Mouse (Mus musculus): Measurements from ENCODE around the gene Ctcf. TPM values are rescaled to one million over a fixed set of nuclear protein-coding genes. Genes with fewer than 3 reads are reported as not detected.

Ctcf gene
- polyA plus RNA-seq, 1 experiment from 2014 or later: 165 TPM

DNA sequence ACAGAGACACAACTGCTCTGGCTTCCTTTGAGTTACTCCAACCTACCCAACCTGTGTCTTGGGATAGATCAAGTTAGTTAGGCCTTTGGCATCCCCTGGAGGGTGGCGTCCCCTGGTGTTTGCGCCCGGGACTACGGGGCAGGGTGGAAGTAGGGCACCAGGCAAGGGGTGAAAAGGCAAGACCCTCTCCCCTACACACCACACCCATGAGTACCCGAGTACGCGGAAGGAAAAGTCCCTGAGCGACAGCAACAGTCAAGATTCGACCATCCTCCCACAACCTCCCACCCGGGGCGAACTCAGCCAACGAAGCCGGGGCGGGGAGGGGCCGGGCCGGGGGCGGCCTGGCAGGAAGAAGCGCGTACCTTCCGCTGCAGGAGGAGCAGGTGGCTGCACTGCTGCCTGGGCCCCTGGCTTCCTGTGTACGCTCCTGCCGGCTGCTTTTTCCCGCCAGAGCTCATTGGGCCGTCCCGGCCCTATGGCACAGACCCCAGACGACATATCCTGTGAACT is 49.5 kb downstream of the Ctcf start, which contains the start of gene Carmil2:
Carmil2 (plus strand) TSS at position 479 of the 513 bp plus-strand sequence.
- Histone ChIP-seq H3K27ac (no peak within 1 kb of the TSS), H3K9me3 (replicated peaks) (no peaks in the 10 kb centered on the region), H3K9ac (no peak within 1 kb of the TSS), H3K4me3 (no peak within 1 kb of the TSS), H3K4me1 (no peaks in the 10 kb centered on the region), H3K4me2 (no peak within 1 kb of the TSS), H3K27me3 (no peaks in the 10 kb centered on the region), H3K36me3 (ENCODE audit: poor library complexity, severe bottlenecking) (peaks cover 39% of the 10 kb centered on the region)
- 18% methylated on average over 26 of the region's 26 CpGs for WGBS
- ATAC-seq: no peak

DNA sequence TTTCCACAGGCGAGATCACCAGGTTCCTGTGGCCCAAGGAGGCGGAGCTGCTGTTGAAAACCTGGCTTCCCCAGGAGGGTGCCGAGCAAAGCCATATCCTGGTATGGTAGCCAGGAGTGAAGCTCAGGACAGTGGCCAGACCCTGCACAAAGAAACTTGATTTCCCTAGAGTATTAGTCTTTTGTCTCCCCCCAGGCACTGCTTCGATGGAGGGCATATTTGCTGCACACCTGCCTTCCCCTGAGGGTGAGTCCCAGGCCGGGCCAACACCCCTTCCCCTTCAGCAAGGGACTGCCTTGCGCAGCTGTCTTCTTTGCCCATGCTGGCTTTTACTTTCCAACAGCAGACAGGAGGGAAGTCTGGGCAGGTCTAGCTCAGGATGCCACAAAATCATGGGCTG is 50.2 kb downstream of the Ctcf start:
- Histone ChIP-seq H3K9ac (no peak overlapping the region), H3K4me1 (no peaks in the 10 kb centered on the region), H3K27me3 (no peaks in the 10 kb centered on the region), H3K4me3 (no peak overlapping the region), H3K9me3 (replicated peaks) (no peaks in the 10 kb centered on the region), H3K27ac (no peak overlapping the region), H3K4me2 (no peak overlapping the region), H3K36me3 (ENCODE audit: poor library complexity, severe bottlenecking) (peaks cover 32% of the 10 kb centered on the region)
- 68% methylated on average over 6 of the region's 6 CpGs for WGBS
- ATAC-seq: no peak

DNA sequence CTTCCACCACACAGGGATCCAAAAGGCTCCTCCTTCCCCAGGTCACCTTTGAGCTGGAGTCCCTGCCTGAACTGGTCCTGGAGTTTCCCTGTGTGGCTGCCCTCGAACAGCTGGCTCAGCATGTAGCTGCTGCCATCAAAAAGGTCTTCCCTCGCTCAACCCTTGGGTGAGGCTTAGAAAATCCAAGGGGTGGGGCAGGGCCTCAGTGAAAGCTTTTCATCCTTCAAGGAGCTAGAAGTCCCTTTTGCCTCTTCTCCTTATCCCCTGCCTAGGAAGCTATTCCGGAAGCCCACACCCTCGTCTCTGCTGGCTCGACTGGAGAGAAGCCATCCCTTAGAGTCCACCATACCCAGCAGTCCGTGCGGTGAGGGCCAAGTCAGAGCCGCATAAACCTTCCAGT is 51.1 kb downstream of the Ctcf start:
- 61% methylated on average over 8 of the region's 8 CpGs for WGBS
- no peak overlapping the region for H3K4me3 ChIP-seq
- no peaks in the 10 kb centered on the region for H3K4me1 ChIP-seq
- no peak overlapping the region for H3K9ac ChIP-seq
- H3K27me3 ChIP-seq: no peaks in the 10 kb centered on the region
- H3K27ac ChIP-seq: no peak overlapping the region
- no peaks in the 10 kb centered on the region; the same call in 1 of the 2 replicates for H3K9me3 ChIP-seq (replicated peaks)
- peaks cover 24% of the 10 kb centered on the region for H3K36me3 ChIP-seq (ENCODE audit: poor library complexity, severe bottlenecking)
- no peak for ATAC-seq
- H3K4me2 ChIP-seq: no peak overlapping the region

DNA sequence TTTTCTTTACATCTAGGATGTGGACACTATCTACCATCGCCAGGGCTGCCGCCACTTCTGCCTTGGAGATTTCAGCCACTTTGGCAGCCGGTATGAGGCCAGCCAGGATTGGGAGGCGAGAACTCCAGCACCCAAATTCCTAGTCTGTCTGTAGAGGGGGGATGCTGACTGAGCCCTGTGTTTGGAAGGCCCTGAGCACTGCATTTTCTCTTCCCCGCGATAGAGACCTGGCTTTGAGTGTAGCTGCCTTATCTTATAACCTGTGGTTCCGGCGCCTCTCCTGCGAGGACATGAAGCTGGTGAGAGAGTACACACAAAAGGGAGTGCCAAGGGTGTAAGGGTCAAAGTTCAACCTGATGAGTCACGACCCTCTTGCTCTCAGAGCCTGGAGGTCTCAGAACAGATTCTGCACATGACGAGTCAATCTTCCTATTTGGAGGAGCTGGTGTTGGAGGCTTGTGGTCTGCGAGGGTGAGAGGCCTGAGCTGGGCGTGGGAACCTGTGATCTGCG is 51.9 kb downstream of the Ctcf start:
- Histone ChIP-seq H3K4me2 (no peak overlapping the region), H3K4me1 (no peaks in the 10 kb centered on the region), H3K4me3 (no peak overlapping the region), H3K36me3 (ENCODE audit: poor library complexity, severe bottlenecking) (peaks cover 16% of the 10 kb centered on the region), H3K9me3 (replicated peaks) (no peaks in the 10 kb centered on the region; the same call in 1 of the 2 replicates), H3K27me3 (no peaks in the 10 kb centered on the region), H3K27ac (no peak overlapping the region), H3K9ac (no peak overlapping the region)
- WGBS: 78% methylated on average over 14 of the region's 14 CpGs
- ATAC-seq: no peak

DNA sequence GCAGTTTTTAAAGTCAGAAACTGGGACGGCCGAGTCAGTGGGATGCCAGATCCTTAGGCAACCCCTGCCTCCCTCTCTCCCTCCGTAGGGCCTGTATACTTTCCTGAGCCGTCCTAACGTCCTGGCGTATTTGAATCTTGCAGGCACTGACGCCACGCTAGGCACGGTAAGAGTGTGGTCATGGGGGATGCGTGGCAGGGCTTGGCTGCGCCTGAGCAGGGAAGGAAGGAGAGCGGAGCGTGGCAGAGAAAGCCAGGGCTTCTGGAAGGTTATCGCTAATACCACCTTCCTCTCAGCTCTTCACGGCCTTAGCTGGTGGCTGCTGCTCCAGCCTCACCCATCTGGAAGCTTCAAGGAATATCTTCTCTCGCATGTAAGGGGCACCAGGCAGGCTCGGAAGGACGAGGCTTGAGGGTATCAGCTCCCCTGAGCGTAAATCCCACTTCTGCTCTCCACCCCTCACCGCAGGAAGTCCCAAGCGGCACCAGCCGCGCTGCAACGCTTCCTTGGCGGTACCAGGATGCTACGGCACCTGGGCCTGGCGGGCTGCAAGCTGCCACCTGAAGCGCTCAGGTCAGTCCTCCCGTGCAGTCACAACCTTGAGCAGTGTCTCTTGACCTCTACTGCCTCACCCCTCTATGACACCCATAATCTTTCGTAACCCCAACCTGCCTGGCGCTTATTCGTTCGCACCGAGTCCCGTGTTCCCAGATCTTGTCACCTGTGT is 53.1 kb downstream of the Ctcf start:
- Histone ChIP-seq H3K9me3 (replicated peaks) (no peaks in the 10 kb centered on the region; the same call in 1 of the 2 replicates), H3K4me3 (no peak overlapping the region), H3K9ac (no peak overlapping the region), H3K4me1 (peaks cover 7% of the 10 kb centered on the region), H3K4me2 (no peak overlapping the region), H3K36me3 (ENCODE audit: poor library complexity, severe bottlenecking) (peaks cover 5% of the 10 kb centered on the region; the same call in 1 of the 2 replicates), H3K27ac (no peak overlapping the region), H3K27me3 (no peaks in the 10 kb centered on the region)
- no peak for ATAC-seq
- WGBS: 59% methylated on average over 35 of the region's 35 CpGs

DNA sequence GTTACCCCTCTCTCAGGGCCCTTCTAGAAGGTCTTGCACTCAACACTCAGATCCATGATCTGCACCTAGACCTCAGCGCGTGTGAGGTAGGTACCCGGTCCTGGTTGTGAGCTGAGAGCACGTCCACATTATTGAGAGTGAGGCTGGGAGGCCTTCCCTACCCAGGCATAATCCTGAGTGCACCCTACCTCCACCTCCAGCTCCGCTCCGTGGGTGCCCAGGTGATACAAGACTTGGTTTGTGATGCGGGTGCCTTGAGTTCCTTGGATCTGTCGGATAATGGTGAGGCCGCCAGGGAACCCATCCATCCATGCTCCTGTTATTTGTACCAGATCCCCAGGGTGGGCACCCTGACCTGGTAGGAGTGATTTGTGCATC is 53.6 kb downstream of the Ctcf start:
- Histone ChIP-seq H3K27ac (no peak overlapping the region), H3K4me2 (no peak overlapping the region), H3K9me3 (replicated peaks) (no peaks in the 10 kb centered on the region; the same call in 1 of the 2 replicates), H3K4me3 (no peak overlapping the region), H3K4me1 (peaks cover 12% of the 10 kb centered on the region), H3K27me3 (no peaks in the 10 kb centered on the region), H3K9ac (no peak overlapping the region), H3K36me3 (ENCODE audit: poor library complexity, severe bottlenecking) (no peaks in the 10 kb centered on the region)
- 89% methylated on average over 9 of the region's 9 CpGs for WGBS
- no peak for ATAC-seq

DNA sequence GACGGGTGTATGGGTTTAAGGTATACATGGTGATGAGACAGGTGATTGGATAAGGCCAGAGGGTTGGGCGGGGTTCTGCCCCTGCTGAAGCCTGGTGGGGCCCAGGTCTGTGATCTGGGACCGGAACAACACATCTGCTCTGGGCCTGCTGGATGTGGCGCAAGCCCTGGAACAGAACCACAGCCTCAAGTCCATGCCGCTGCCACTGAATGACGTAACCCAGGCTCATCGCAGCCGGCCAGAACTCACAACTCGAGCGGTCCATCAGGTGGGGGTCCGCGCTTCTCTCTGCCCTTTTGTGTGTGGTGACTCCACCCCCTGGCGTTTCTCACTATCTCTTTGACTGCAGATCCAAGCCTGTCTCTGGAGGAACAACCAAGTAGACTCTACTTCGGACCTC is 54.6 kb downstream of the Ctcf start:
- H3K36me3 ChIP-seq (ENCODE audit: poor library complexity, severe bottlenecking): peaks cover 6% of the 10 kb centered on the region; the same call in 1 of the 2 replicates
- ATAC-seq: no peak
- H3K4me2 ChIP-seq: no peak overlapping the region
- no peak overlapping the region for H3K27ac ChIP-seq
- H3K9me3 ChIP-seq (replicated peaks): no peaks in the 10 kb centered on the region; the same call in 1 of the 2 replicates
- WGBS: 86% methylated on average over 14 of the region's 14 CpGs
- H3K27me3 ChIP-seq: no peaks in the 10 kb centered on the region
- H3K4me1 ChIP-seq: peaks cover 15% of the 10 kb centered on the region
- H3K4me3 ChIP-seq: no peak overlapping the region
- no peak overlapping the region for H3K9ac ChIP-seq

DNA sequence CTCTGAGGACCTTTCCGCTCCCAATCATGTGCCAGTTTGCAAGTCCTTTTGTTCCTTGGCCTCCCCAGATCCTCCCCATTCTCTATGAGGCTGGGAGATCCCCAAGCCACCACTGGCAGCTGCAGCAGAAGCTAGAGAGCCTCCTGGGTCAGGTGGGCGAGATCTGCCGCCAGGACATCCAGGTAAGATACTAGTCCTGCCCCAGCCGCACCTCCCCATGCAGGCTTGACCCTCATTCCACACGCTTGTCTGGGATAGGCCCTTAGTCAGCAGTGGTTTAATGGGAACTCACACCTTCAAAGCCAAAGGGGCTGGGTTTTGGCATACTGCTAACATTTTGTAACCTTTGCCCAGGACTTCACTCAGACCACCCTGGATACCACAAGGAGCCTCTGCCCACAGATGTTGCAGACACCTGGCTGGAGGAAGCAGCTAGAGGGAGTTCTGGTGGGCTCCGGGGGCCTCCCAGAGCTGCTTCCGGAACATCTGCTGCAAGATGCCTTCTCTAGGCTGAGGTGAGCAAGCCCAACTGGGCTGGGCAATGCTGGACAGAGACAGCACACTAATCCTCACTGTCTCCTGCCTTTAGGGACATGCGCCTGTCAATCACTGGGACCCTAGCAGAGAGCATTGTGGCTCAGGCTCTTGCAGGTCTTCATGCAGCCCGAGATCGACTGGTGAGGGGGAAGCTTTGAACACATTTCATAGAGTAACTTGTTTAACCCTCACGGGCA is 56.2 kb downstream of the Ctcf start:
- Histone ChIP-seq H3K4me1 (peaks cover 15% of the 10 kb centered on the region), H3K27ac (no peak overlapping the region), H3K9me3 (replicated peaks) (no peaks in the 10 kb centered on the region; the same call in 1 of the 2 replicates), H3K4me3 (no peak overlapping the region), H3K4me2 (no peak overlapping the region), H3K9ac (no peak overlapping the region), H3K36me3 (ENCODE audit: poor library complexity, severe bottlenecking) (peaks cover 22% of the 10 kb centered on the region), H3K27me3 (no peaks in the 10 kb centered on the region)
- WGBS: 92% methylated on average over 11 of the region's 11 CpGs
- ATAC-seq: no peak

DNA sequence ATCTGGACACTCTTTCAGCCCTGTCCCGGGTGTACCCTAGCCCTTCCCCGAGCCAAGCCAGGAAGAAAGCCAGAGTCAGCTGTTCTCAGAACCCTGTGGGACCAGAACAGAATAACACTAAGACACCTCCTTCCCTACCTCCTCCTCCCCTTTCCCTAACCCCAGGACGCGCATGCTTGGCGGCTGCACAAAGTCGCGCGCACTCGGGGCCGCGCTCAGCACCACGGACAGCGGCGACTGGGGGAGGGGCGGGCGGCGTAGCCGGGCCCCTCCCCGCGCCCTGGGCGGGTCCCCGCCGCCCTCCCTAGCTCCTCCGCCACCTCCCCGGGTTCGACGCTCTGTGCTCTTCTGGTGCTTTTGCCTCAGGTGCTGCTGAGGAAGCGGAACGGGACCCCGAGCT is 57.3 kb downstream of the Ctcf start:
- H3K9ac ChIP-seq: peak overlapping the region; percentile 79
- H3K27me3 ChIP-seq: no peaks in the 10 kb centered on the region
- ATAC-seq: peak; percentile 76
- H3K27ac ChIP-seq: peak overlapping the region; percentile 65
- no peaks in the 10 kb centered on the region; the same call in 1 of the 2 replicates for H3K9me3 ChIP-seq (replicated peaks)
- H3K4me1 ChIP-seq: peaks cover 15% of the 10 kb centered on the region
- H3K4me3 ChIP-seq: peak overlapping the region; percentile 60
- H3K36me3 ChIP-seq (ENCODE audit: poor library complexity, severe bottlenecking): peaks cover 32% of the 10 kb centered on the region
- 4% methylated on average over 28 of the region's 30 CpGs for WGBS
- H3K4me2 ChIP-seq: peak overlapping the region; percentile 89

DNA sequence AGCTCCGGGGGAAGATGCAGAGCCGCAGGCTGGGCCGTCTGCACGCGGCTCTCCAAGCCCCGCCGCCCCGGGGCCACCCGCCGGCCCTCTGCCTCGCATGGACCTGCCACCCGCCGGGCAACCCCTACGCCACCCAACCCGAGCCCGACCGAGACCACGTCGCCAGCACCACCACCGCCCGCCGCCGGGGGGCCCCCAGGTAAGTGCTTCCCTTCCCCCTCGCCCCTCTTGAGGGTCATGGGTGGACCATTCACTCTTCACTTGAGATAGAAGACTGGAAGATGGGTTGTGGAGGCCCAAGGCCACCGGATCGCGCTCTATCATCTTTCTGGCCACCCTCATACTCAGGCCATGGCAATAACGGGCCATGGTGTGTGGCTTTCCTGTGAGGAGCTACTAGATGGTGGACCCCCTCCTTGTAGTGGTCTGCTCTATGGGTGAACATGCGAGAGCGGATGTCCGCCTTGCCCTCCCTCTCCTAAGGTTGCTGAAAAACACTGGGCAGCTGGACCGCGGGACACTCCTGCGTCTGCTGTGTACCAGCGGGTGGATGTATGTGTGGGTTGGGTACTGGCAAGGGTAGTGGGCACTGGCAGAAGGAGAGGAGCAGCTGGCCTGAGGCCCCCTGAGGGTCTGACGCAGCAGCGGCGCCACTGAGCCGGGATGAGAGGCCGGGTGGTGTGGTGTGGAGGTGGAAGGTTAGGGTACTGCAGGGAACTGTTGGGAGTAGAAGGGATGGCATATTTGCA is 57.9 kb downstream of the Ctcf start:
- Histone ChIP-seq H3K4me2 (peak overlapping the region; percentile 89), H3K9me3 (replicated peaks) (no peaks in the 10 kb centered on the region; the same call in 1 of the 2 replicates), H3K27me3 (no peaks in the 10 kb centered on the region), H3K4me3 (peak overlapping the region; percentile 60), H3K9ac (peak overlapping the region; percentile 79), H3K4me1 (peaks cover 15% of the 10 kb centered on the region), H3K27ac (peak overlapping the region; percentile 65), H3K36me3 (ENCODE audit: poor library complexity, severe bottlenecking) (peaks cover 36% of the 10 kb centered on the region)
- peak; percentile 44 for ATAC-seq
- WGBS: 9% methylated on average over 40 of the region's 40 CpGs

DNA sequence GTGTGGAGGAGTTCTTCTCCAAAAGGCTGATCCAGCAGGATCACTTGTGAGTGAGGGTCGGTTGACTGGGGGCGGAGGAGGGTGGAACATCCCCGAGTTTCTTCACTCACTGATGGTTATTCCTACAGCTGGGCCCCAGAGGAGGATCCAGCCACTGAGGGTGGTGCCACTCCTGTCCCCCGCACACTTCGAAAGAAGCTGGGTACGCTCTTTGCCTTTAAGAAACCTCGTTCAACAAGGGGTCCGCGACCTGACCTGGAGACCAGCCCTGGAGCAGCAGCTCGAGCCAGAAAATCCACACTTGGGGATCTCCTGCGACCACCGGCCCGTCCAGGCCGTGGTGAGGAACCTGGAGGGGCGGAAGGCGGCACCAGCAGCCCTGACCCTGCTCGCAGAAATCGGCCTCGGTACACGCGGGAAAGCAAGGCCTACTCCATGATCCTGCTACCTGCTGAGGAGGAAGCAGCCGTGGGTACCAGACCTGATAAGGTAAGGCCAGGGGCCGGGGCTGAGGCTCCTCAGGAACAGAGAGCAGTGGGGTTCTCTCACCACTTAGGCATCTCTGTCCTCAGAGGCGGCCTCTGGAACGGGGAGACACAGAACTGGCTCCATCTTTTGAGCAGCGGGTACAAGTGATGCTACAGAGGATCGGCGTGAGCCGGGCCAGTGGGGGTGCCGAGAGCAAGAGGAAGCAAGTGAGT is 58.9 kb downstream of the Ctcf start:
- ATAC-seq: no peak
- Histone ChIP-seq H3K9ac (peak overlapping the region; percentile 79; the same call in 1 of the 2 replicates), H3K4me3 (peak overlapping the region; percentile 60)

More for the DNA sequence above, 58.9 kb downstream of the Ctcf start:
- H3K27me3 ChIP-seq: no peaks in the 10 kb centered on the region
- H3K9me3 ChIP-seq (replicated peaks): no peaks in the 10 kb centered on the region; the same call in 1 of the 2 replicates
- no peak overlapping the region for H3K27ac ChIP-seq
- H3K4me2 ChIP-seq: peak overlapping the region; percentile 89
- H3K4me1 ChIP-seq: peaks cover 24% of the 10 kb centered on the region
- WGBS: 81% methylated on average over 30 of the region's 30 CpGs
- peaks cover 41% of the 10 kb centered on the region for H3K36me3 ChIP-seq (ENCODE audit: poor library complexity, severe bottlenecking)
